8 mouse cellular contexts compared by ENCODE assay signal in genomic region chr4:134497223-134497622, GRCm38 (mm10). TPM values are rescaled to one million over a fixed set of nuclear protein-coding genes. Genes with fewer than 3 reads are reported as not detected.
A peak's percentile ranks its signal among the peaks of the same experiment; 100 is the strongest.
DNase-seq lines count a peak whose midpoint lies in the region; ATAC-seq and TF ChIP-seq lines count a peak whose summit lies in the region.

No protein-coding gene starts in this region.

- peak overlapping the region; percentile 99 for H3K4me2 ChIP-seq in kidney, embryonic 14.5 days (replicated peaks; ENCODE audit: low read depth, low read length)
- peak overlapping the region; percentile 90 for H3K4me2 ChIP-seq in hindbrain, embryonic 15.5 days
- H3K4me2 ChIP-seq in midbrain, embryonic 16.5 days (ENCODE audit: low read length): peak overlapping the region; percentile 66

- H3K4me3 ChIP-seq in kidney, embryonic 14.5 days (ENCODE audit: low read length): peak overlapping the region; percentile 50
- H3K4me3 ChIP-seq in hindbrain, embryonic 15.5 days: peak overlapping the region; percentile 60
- peak overlapping the region; percentile 55 for H3K4me3 ChIP-seq in midbrain, embryonic 16.5 days (ENCODE audit: low read depth, low read length)

- TF ChIP-seq POLR2A in brain, embryonic 14.5 days (IDR thresholded peaks at IDR 0.05; ENCODE audit: borderline replicate concordance, extremely low read depth, insufficient read depth, insufficient read length, poor library complexity, severe bottlenecking): no peak

- H3K27ac ChIP-seq in kidney, embryonic 14.5 days (ENCODE audit: low read depth, low read length): no peak overlapping the region
- peak overlapping the region; percentile 68 for H3K27ac ChIP-seq in hindbrain, embryonic 15.5 days (replicated peaks)
- peak overlapping the region; percentile 80 for H3K27ac ChIP-seq in midbrain, embryonic 16.5 days (ENCODE audit: low read length)

- no peaks in the 10 kb centered on the region for H3K27me3 ChIP-seq in kidney, embryonic 14.5 days (ENCODE audit: control insufficient read depth, insufficient read depth, low read length)
- H3K27me3 ChIP-seq in hindbrain, embryonic 15.5 days: no peaks in the 10 kb centered on the region
- no peaks in the 10 kb centered on the region for H3K27me3 ChIP-seq in midbrain, embryonic 16.5 days (ENCODE audit: control insufficient read depth, insufficient read depth, low read depth, low read length)

- 15% methylated on average over 6 of the region's 6 CpGs for WGBS in kidney, embryonic 14.5 days
- WGBS in hindbrain, embryonic 15.5 days: 10% methylated on average over 6 of the region's 6 CpGs
- WGBS in midbrain, embryonic 16.5 days: 7% methylated on average over 6 of the region's 6 CpGs

- H3K9ac ChIP-seq in kidney, embryonic 14.5 days (ENCODE audit: low read depth, low read length): peak overlapping the region; percentile 62
- peak overlapping the region; percentile 73 for H3K9ac ChIP-seq in hindbrain, embryonic 15.5 days
- H3K9ac ChIP-seq in midbrain, embryonic 16.5 days (ENCODE audit: low read depth, low read length): peak overlapping the region; percentile 88

- DNase-seq in kidney, postnatal 10 days: no peak
- DNase-seq in brain, embryonic 14.5 days (ENCODE audit: low read depth): peak; percentile 35
- DNase-seq in right cerebral cortex, postnatal 14 days: no peak
- DNase-seq in adipocyte (ENCODE audit: low spot score): no peak
- no peak for DNase-seq in thymus, postnatal 10 days (ENCODE audit: low spot score in 2 of 2)

- H3K9me3 ChIP-seq in kidney, embryonic 14.5 days (ENCODE audit: control insufficient read depth, low read length): no peaks in the 10 kb centered on the region
- H3K9me3 ChIP-seq in hindbrain, embryonic 15.5 days: no peaks in the 10 kb centered on the region
- no peaks in the 10 kb centered on the region for H3K9me3 ChIP-seq in midbrain, embryonic 16.5 days (replicated peaks; ENCODE audit: control insufficient read depth, low read length, poor library complexity, severe bottlenecking)

- ATAC-seq in kidney, embryonic 14.5 days (ENCODE audit: low FRiP score, low TSS enrichment): no peak
- peak; percentile 49; the same call in 1 of the 2 replicates for ATAC-seq in hindbrain, embryonic 15.5 days (ENCODE audit: low FRiP score, low read depth)
- peak; percentile 46 for ATAC-seq in midbrain, embryonic 16.5 days

- no peak for TF ChIP-seq CTCF in brain, embryonic 14.5 days (IDR thresholded peaks at IDR 0.05; ENCODE audit: borderline replicate concordance, extremely low read depth, insufficient read depth, insufficient read length)

- no peaks in the 10 kb centered on the region for H3K36me3 ChIP-seq in kidney, embryonic 14.5 days (ENCODE audit: control insufficient read depth, insufficient read depth, low read length)
- H3K36me3 ChIP-seq in hindbrain, embryonic 15.5 days: no peaks in the 10 kb centered on the region
- no peaks in the 10 kb centered on the region for H3K36me3 ChIP-seq in midbrain, embryonic 16.5 days (ENCODE audit: control insufficient read depth, insufficient read depth, low read length)

- H3K4me1 ChIP-seq in kidney, embryonic 14.5 days (ENCODE audit: control insufficient read depth, insufficient read depth, low read length): peaks cover 11% of the 10 kb centered on the region
- H3K4me1 ChIP-seq in hindbrain, embryonic 15.5 days (replicated peaks): peaks cover 34% of the 10 kb centered on the region
- peaks cover 32% of the 10 kb centered on the region for H3K4me1 ChIP-seq in midbrain, embryonic 16.5 days (ENCODE audit: control insufficient read depth, insufficient read depth, low read length)

RNA-seq across cellular contexts. Expression of gene Paqr7, which starts 0.7 kb away (rescaled TPM):
- 0.57 and 0.73 TPM in 2 replicates for polyA plus RNA-seq in kidney, embryonic 14.5 days (2014; fragmentation: Nextera tagmentation; extraction: Ambion mirVana)
- 19.6 and 21.3 TPM in 2 replicates for polyA plus RNA-seq in brain, embryonic 14.5 days (2012; rRNA removed)
- polyA plus RNA-seq in hindbrain, embryonic 15.5 days (2015; fragmentation: Nextera tagmentation; extraction: Ambion mirVana): 30.4 and 35.2 TPM in 2 replicates
- 27.2 and 36.2 TPM in 2 replicates for polyA plus RNA-seq in midbrain, embryonic 16.5 days (2015; fragmentation: Nextera tagmentation; extraction: Ambion mirVana)

RNA-seq across cellular contexts. Expression of gene Aunip, which starts 13.6 kb away (rescaled TPM):
- polyA plus RNA-seq in kidney, embryonic 14.5 days (2014; fragmentation: Nextera tagmentation; extraction: Ambion mirVana): 5.9 and 20.7 TPM in 2 replicates
- polyA plus RNA-seq in brain, embryonic 14.5 days (2012; rRNA removed): 2.8 and 3.9 TPM in 2 replicates
- 2.0 and 2.9 TPM in 2 replicates for polyA plus RNA-seq in hindbrain, embryonic 15.5 days (2015; fragmentation: Nextera tagmentation; extraction: Ambion mirVana)
- 1.3 and 1.7 TPM in 2 replicates for polyA plus RNA-seq in midbrain, embryonic 16.5 days (2015; fragmentation: Nextera tagmentation; extraction: Ambion mirVana)

RNA-seq across cellular contexts. Expression of gene Stmn1, which starts 29.1 kb away (rescaled TPM):
- polyA plus RNA-seq in kidney, embryonic 14.5 days (2014; fragmentation: Nextera tagmentation; extraction: Ambion mirVana): 1,829 and 1,880 TPM in 2 replicates
- 1,070 and 2,202 TPM in 2 replicates for polyA plus RNA-seq in brain, embryonic 14.5 days (2012; rRNA removed)
- polyA plus RNA-seq in hindbrain, embryonic 15.5 days (2015; fragmentation: Nextera tagmentation; extraction: Ambion mirVana): 5,846 and 6,036 TPM in 2 replicates
- 7,758 and 8,549 TPM in 2 replicates for polyA plus RNA-seq in midbrain, embryonic 16.5 days (2015; fragmentation: Nextera tagmentation; extraction: Ambion mirVana)

RNA-seq across cellular contexts. Expression of gene Mtfr1l, which starts 38.0 kb away (rescaled TPM):
- polyA plus RNA-seq in kidney, embryonic 14.5 days (2014; fragmentation: Nextera tagmentation; extraction: Ambion mirVana): 114 and 130 TPM in 2 replicates
- 152 and 168 TPM in 2 replicates for polyA plus RNA-seq in brain, embryonic 14.5 days (2012; rRNA removed)
- 168 and 179 TPM in 2 replicates for polyA plus RNA-seq in hindbrain, embryonic 15.5 days (2015; fragmentation: Nextera tagmentation; extraction: Ambion mirVana)
- polyA plus RNA-seq in midbrain, embryonic 16.5 days (2015; fragmentation: Nextera tagmentation; extraction: Ambion mirVana): 169 and 175 TPM in 2 replicates

RNA-seq across cellular contexts. Expression of gene Selenon, which starts 54.7 kb away (rescaled TPM):
- 15.6 and 19.5 TPM in 2 replicates for polyA plus RNA-seq in kidney, embryonic 14.5 days (2014; fragmentation: Nextera tagmentation; extraction: Ambion mirVana)
- polyA plus RNA-seq in brain, embryonic 14.5 days (2012; rRNA removed): 46.3 and 55.6 TPM in 2 replicates
- 31.2 and 32.0 TPM in 2 replicates for polyA plus RNA-seq in hindbrain, embryonic 15.5 days (2015; fragmentation: Nextera tagmentation; extraction: Ambion mirVana)
- polyA plus RNA-seq in midbrain, embryonic 16.5 days (2015; fragmentation: Nextera tagmentation; extraction: Ambion mirVana): 6.7 and 9.2 TPM in 2 replicates

Comparison
In these comparisons a context has a peak if more than half of its experiments do, and no peak if none do; other contexts are left out.
1. RNA of gene Paqr7, which starts 0.7 kb away (polyA plus RNA-seq): 27.2 to 36.2 TPM in midbrain, embryonic 16.5 days, 30.4 to 35.2 TPM in hindbrain, embryonic 15.5 days and 19.6 to 21.3 TPM in brain, embryonic 14.5 days; 0.57 to 0.73 TPM in kidney, embryonic 14.5 days; every median in the first group is over 10 times any median in the second.
2. Peak in every context shown above with its lines, with median percentiles within 50 percentile points of each other: H3K4me2 ChIP-seq, H3K4me3 ChIP-seq and H3K9ac ChIP-seq.